Mouse (Mus musculus) hindbrain, embryonic 13.5 days (tissue): ENCODE data around the gene Icam1. TPM values are rescaled to one million over a fixed set of nuclear protein-coding genes. Genes with fewer than 3 reads are reported as not detected.

Experiments
- ATAC-seq: fragments of 200-750 bp; cut with Nextera tagmentation; 2 replicates; pipeline ENCODE4 v1.8.0; 2017; ENCODE audit warnings: moderate TSS enrichment; ENCODE audit not compliant: low FRiP score
- H3K27ac ChIP-seq: fragments of 300-500 bp; sonication (generic); 2 replicates; pipeline ENCODE4 v1.5.1; 2015; ENCODE audit warnings: inconsistent platforms, mild to moderate bottlenecking, moderate library complexity
- H3K27me3 ChIP-seq: fragments of 300-500 bp; sonication (generic); 2 replicates; pipeline ENCODE4 v1.6.1; 2015; ENCODE audit warnings: mild to moderate bottlenecking, inconsistent platforms
- H3K36me3 ChIP-seq: fragments of 300-500 bp; sonication (generic); 2 replicates; pipeline ENCODE4 v1.6.1; 2015; ENCODE audit warnings: mild to moderate bottlenecking, inconsistent platforms
- H3K4me1 ChIP-seq: fragments of 300-500 bp; sonication (generic); replicated peaks from 2 replicates; pipeline ENCODE4 v1.6.1; 2015; ENCODE audit warnings: inconsistent platforms
- H3K4me2 ChIP-seq: fragments of 300-500 bp; sonication (generic); 2 replicates; pipeline ENCODE4 v1.6.1; 2015; ENCODE audit warnings: inconsistent platforms, mild to moderate bottlenecking, moderate library complexity
- H3K4me3 ChIP-seq: fragments of 300-500 bp; sonication (generic); 2 replicates; pipeline ENCODE4 v1.5.1; 2015; ENCODE audit warnings: mild to moderate bottlenecking, inconsistent platforms
- H3K9ac ChIP-seq: fragments of 300-500 bp; sonication (generic); 2 replicates; pipeline ENCODE4 v1.6.1; 2015; ENCODE audit warnings: mild to moderate bottlenecking, inconsistent platforms
- H3K9me3 ChIP-seq: fragments of 300-500 bp; sonication (generic); 2 replicates; pipeline ENCODE4 v1.6.1; 2016; ENCODE audit warnings: inconsistent platforms
- WGBS: fragments of 180-500 bp; shearing (Covaris S2); methylation state at CpG from one replicate; pipeline ENCODE4 v1.1.7; 2015; 5-methylcytosine and 5-hydroxymethylcytosine counted together
- polyA plus RNA-seq: library from polyadenylated mRNA; unstranded; fragments of >200 nt; fragmentation: Nextera tagmentation; extraction: Ambion mirVana; gene quantifications from 2 replicates; pipeline ENCODE4 v1.2.1, GENCODE M21; 2015

The Icam1 gene
- polyA plus RNA-seq, 1 experiment from 2014 or later: 3.4 TPM

DNA sequence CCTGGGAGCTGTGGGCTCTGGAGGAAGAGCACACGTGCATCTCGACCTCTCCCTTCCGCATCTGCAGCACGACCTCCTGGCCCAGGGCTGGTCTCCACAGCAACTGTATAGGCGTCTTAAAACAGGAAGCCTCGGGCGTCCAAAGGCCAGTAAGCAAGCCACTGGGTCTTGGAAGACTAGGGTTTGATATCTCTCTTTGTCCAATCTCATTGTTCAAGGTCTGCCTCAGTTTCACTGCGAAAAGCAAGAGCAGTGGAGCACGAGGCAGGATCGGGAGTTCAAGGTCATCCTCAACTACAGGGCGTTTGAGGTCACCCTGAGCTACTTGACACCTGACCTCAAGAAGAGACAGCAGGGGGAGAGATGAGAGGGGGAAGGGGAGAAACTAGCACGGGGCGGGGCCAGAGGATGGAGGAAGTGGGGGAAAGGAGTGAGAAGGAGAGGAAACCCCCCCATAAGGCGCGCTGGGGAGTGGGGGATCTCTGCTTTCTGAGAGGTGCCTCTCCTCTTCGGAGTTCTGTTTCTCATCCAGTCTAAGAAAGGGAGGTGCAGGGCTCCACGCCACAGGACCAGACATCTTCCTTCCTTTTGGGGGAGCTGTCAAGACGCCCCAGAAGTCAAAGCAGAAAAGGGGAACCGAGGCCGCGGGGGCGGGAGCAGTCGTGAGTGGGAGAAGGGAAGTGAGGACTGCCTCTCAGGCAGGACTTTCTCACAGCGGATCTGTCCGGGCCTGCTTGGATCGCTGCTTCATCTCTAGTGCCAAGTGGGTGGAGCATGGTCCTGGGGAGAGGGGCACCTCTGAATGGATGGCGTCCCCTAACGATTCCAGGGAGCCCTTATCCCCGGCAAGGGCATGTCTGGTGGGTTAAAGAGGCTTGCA, 854 bp upstream of the Icam1 start:
- Histone ChIP-seq H3K9ac (no peak overlapping the region), H3K4me1 (peaks cover 15% of the 10 kb centered on the region), H3K27me3 (peaks cover 76% of the 10 kb centered on the region), H3K36me3 (no peaks in the 10 kb centered on the region), H3K9me3 (no peaks in the 10 kb centered on the region), H3K27ac (no peak overlapping the region), H3K4me3 (peak overlapping the region; percentile 25), H3K4me2 (peak overlapping the region; percentile 45)
- 3% methylated on average over 28 of the region's 29 CpGs for WGBS
- no peak for ATAC-seq

GRCm38 (mm10) chr9:21016331-21017176, 769 bp downstream of the Icam1 start:
- WGBS: 8% methylated on average over 16 of the region's 17 CpGs
- Histone ChIP-seq H3K4me2 (peak overlapping the region; percentile 13; the same call in 1 of the 2 replicates), H3K9me3 (no peaks in the 10 kb centered on the region), H3K4me3 (peak overlapping the region; percentile 25; the same call in 1 of the 2 replicates), H3K4me1 (peaks cover 15% of the 10 kb centered on the region), H3K36me3 (no peaks in the 10 kb centered on the region), H3K27me3 (peaks cover 84% of the 10 kb centered on the region), H3K27ac (no peak overlapping the region), H3K9ac (no peak overlapping the region)
- ATAC-seq: no peak

DNA sequence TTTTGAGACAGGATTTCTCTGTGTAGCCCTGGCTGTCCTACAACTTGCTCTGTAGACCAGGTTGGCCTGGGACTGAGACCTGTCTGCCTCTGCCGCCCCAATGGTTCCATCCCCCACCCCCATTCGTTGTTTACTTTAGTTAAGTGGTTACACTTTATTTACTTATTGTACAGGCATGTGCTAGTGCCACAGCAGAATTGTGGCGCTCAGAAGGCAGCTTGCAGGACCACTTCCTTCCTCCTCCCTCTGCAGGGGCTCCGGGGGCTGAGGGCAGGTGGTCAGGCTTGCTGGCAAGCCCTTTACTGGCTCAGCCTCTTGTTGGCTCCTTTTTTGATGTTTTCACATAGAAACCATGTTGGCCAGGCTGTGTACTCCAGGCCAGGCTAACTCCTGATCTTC, 1.4 kb downstream of the Icam1 start:
- ATAC-seq: no peak
- no peak overlapping the region for H3K4me2 ChIP-seq
- no peak overlapping the region for H3K27ac ChIP-seq
- no peaks in the 10 kb centered on the region for H3K9me3 ChIP-seq
- peaks cover 87% of the 10 kb centered on the region for H3K27me3 ChIP-seq
- no peak overlapping the region for H3K9ac ChIP-seq
- peaks cover 15% of the 10 kb centered on the region for H3K4me1 ChIP-seq
- H3K4me3 ChIP-seq: 0 out of 2 replicates have a peak overlapping the region, but pooled peaks have one; percentile 8
- no peaks in the 10 kb centered on the region for H3K36me3 ChIP-seq
- 39% methylated on average over 4 of the region's 4 CpGs for WGBS

- H3K4me1 ChIP-seq: peaks cover 15% of the 10 kb centered on the region
- H3K27me3 ChIP-seq: peaks cover 73% of the 10 kb centered on the region
- 92% methylated on average over 2 of the region's 2 CpGs for WGBS
- no peak for ATAC-seq
- H3K9me3 ChIP-seq: no peaks in the 10 kb centered on the region
- no peaks in the 10 kb centered on the region for H3K36me3 ChIP-seq
- no peak overlapping the region for H3K9ac ChIP-seq
- H3K4me3 ChIP-seq: no peak overlapping the region
- no peak overlapping the region for H3K4me2 ChIP-seq
- H3K27ac ChIP-seq: no peak overlapping the region
These were observed 2.8 kb downstream of the Icam1 start for GRCm38 (mm10) chr9:21018600-21018999.

GRCm38 (mm10) chr9:21021363-21021762, 5.6 kb downstream of the Icam1 start:
- Histone ChIP-seq H3K4me3 (no peak overlapping the region), H3K36me3 (no peaks in the 10 kb centered on the region), H3K9ac (no peak overlapping the region), H3K27ac (no peak overlapping the region), H3K9me3 (no peaks in the 10 kb centered on the region), H3K4me1 (no peaks in the 10 kb centered on the region), H3K4me2 (no peak overlapping the region), H3K27me3 (peaks cover 58% of the 10 kb centered on the region)
- 75% methylated on average over 3 of the region's 3 CpGs for WGBS
- no peak for ATAC-seq

DNA sequence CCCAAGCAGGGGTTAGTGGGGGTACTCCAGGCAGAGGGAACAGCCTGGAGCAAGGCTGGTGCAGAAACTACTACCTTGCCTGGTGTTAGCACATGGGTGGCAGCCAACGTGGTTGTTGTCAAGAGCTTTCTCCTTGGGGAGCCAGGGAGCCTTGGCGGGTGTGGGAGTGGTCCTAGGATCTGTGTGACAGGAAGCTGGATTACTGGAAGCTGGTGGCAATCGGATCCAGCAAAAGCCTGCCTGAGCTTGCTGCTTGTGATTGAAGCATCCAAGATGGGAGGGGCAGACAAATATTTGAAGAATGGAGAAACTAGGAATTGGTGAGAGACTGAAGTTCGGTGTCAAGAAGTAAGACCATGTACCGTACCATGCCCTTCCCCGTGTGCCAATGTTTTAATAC, 6.5 kb downstream of the Icam1 start:
- Histone ChIP-seq H3K36me3 (no peaks in the 10 kb centered on the region), H3K27me3 (peaks cover 58% of the 10 kb centered on the region), H3K4me1 (0 out of 2 replicates have a peak, but pooled peaks cover under 1% of the 10 kb centered on the region), H3K9me3 (no peaks in the 10 kb centered on the region), H3K9ac (no peak overlapping the region), H3K4me3 (no peak overlapping the region), H3K4me2 (no peak overlapping the region), H3K27ac (no peak overlapping the region)
- ATAC-seq: no peak
- WGBS: 65% methylated on average over 6 of the region's 6 CpGs

DNA sequence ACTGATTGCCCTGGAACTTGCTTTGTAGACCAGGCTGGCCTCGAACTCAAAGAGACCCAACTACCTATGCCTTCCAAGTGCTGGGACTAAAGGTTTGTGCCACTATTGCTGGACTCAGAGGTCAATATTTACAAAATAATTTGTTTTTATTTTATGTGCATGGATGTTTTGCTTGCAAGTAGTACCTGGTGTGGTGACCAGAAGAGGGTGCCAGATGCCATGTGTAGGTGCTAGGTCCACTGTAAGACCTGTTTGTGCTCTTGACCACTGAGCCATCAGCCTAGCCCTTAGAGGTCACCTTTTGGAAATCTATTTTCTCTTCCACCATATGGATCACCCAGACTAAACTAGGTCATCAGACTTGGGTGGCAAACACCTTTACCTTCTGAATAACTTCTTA, 6.9 kb downstream of the Icam1 start:
- Histone ChIP-seq H3K9me3 (no peaks in the 10 kb centered on the region), H3K27me3 (peaks cover 58% of the 10 kb centered on the region), H3K4me1 (0 out of 2 replicates have a peak, but pooled peaks cover 4% of the 10 kb centered on the region), H3K4me2 (no peak overlapping the region), H3K4me3 (no peak overlapping the region), H3K9ac (no peak overlapping the region), H3K27ac (no peak overlapping the region), H3K36me3 (no peaks in the 10 kb centered on the region)
- no peak for ATAC-seq
- 78% methylated on average over 1 of the region's 1 CpGs for WGBS

DNA sequence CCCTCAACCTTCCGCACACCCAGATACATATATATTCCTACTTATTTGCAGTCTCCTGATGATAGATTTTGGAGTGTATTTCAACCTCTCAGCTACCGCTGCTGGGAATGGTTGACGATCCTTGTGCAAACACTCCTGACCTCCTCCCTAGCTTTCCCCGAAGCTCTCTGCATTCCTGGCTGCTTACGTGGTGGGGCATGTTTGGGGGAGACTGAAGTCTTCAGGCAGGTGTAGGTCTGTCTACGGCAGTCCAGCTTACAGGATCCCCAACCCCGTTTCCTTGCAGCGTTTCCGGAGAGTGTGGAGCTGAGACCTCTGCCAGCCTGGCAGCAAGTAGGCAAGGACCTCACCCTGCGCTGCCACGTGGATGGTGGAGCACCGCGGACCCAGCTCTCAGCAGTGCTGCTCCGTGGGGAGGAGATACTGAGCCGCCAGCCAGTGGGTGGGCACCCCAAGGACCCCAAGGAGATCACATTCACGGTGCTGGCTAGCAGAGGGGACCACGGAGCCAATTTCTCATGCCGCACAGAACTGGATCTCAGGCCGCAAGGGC, 9.5 kb downstream of the Icam1 start:
- 71% methylated on average over 19 of the region's 19 CpGs for WGBS
- no peaks in the 10 kb centered on the region for H3K36me3 ChIP-seq

GRCm38 (mm10) chr9:21026849-21027248, 11.1 kb downstream of the Icam1 start:
- peaks cover 71% of the 10 kb centered on the region for H3K27me3 ChIP-seq
- no peak overlapping the region for H3K9ac ChIP-seq
- no peaks in the 10 kb centered on the region for H3K9me3 ChIP-seq
- H3K4me3 ChIP-seq: no peak overlapping the region
- no peaks in the 10 kb centered on the region for H3K36me3 ChIP-seq
- H3K4me2 ChIP-seq: no peak overlapping the region
- 86% methylated on average over 12 of the region's 12 CpGs for WGBS
- H3K27ac ChIP-seq: no peak overlapping the region
- H3K4me1 ChIP-seq: peaks cover 31% of the 10 kb centered on the region
- ATAC-seq: no peak

More for the DNA sequence above, 9.5 kb downstream of the Icam1 start:
- Histone ChIP-seq H3K9ac (no peak overlapping the region), H3K4me2 (no peak overlapping the region), H3K4me3 (no peak overlapping the region), H3K27me3 (peaks cover 66% of the 10 kb centered on the region), H3K4me1 (peaks cover 17% of the 10 kb centered on the region), H3K27ac (no peak overlapping the region), H3K9me3 (no peaks in the 10 kb centered on the region)
- no peak for ATAC-seq

GRCm38 (mm10) chr9:21027774-21028290, 12.0 kb downstream of the Icam1 start:
- H3K27me3 ChIP-seq: peaks cover 77% of the 10 kb centered on the region
- peaks cover 41% of the 10 kb centered on the region for H3K4me1 ChIP-seq
- H3K9ac ChIP-seq: peak overlapping the region; percentile 35
- H3K36me3 ChIP-seq: no peaks in the 10 kb centered on the region
- no peak overlapping the region for H3K4me2 ChIP-seq
- H3K9me3 ChIP-seq: no peaks in the 10 kb centered on the region
- H3K4me3 ChIP-seq: no peak overlapping the region
- no peak overlapping the region for H3K27ac ChIP-seq
- WGBS: 51% methylated on average over 8 of the region's 8 CpGs
- ATAC-seq: no peak

GRCm38 (mm10) chr9:21028560-21029110, 12.8 kb downstream of the Icam1 start:
- Histone ChIP-seq H3K9me3 (no peaks in the 10 kb centered on the region), H3K4me3 (no peak overlapping the region), H3K4me1 (peaks cover 49% of the 10 kb centered on the region), H3K36me3 (no peaks in the 10 kb centered on the region), H3K4me2 (no peak overlapping the region), H3K9ac (no peak overlapping the region), H3K27me3 (peaks cover 85% of the 10 kb centered on the region), H3K27ac (no peak overlapping the region)
- no peak for ATAC-seq
- 72% methylated on average over 6 of the region's 6 CpGs for WGBS
